Mouse (Mus musculus): Measurements from ENCODE around the gene Mrto4. TPM values are rescaled to one million over a fixed set of nuclear protein-coding genes. Genes with fewer than 3 reads are reported as not detected.

The Mrto4 gene
- polyA plus RNA-seq, 1 experiment from 2014 or later: 68.7 TPM

- Histone ChIP-seq H3K9ac (ENCODE audit: low read length) (peak overlapping the region; percentile 96), H3K27ac (ENCODE audit: low read length) (no peak overlapping the region), H3K36me3 (ENCODE audit: control insufficient read depth, insufficient read depth) (0 out of 2 replicates have a peak, but pooled peaks cover 3% of the 10 kb centered on the region), H3K4me1 (ENCODE audit: control insufficient read depth, insufficient read depth, low read length) (peaks cover 17% of the 10 kb centered on the region), H3K4me3 (ENCODE audit: low read length) (peak overlapping the region; percentile 93), H3K9me3 (replicated peaks; ENCODE audit: control insufficient read depth, low read length) (no peaks in the 10 kb centered on the region), H3K27me3 (ENCODE audit: control insufficient read depth, insufficient read depth, low read length) (peaks cover 2% of the 10 kb centered on the region; the same call in 1 of the 2 replicates), H3K4me2 (ENCODE audit: low read depth, low read length) (peak overlapping the region; percentile 99)
- WGBS: 23% methylated on average over 6 of the region's 6 CpGs
- ATAC-seq (replicated peaks; ENCODE audit: extremely low read depth, insufficient read depth, low FRiP score): no peak
Measured at GRCm38 (mm10) chr4:139309651-139310050, 42.7 kb downstream of the Mrto4 start.

GRCm38 (mm10) chr4:139307916-139308315 lies 44.5 kb downstream of the Mrto4 start:
- H3K4me3 ChIP-seq (ENCODE audit: low read length): no peak overlapping the region
- no peaks in the 10 kb centered on the region for H3K9me3 ChIP-seq (replicated peaks; ENCODE audit: control insufficient read depth, low read length)
- H3K4me1 ChIP-seq (ENCODE audit: control insufficient read depth, insufficient read depth, low read length): peaks cover 17% of the 10 kb centered on the region
- no peak overlapping the region for H3K27ac ChIP-seq (ENCODE audit: low read length)
- WGBS: 82% methylated on average over 5 of the region's 5 CpGs
- ATAC-seq (replicated peaks; ENCODE audit: extremely low read depth, insufficient read depth, low FRiP score): no peak
- H3K27me3 ChIP-seq (ENCODE audit: control insufficient read depth, insufficient read depth, low read length): peaks cover 2% of the 10 kb centered on the region; the same call in 1 of the 2 replicates
- H3K36me3 ChIP-seq (ENCODE audit: control insufficient read depth, insufficient read depth): 0 out of 2 replicates have a peak, but pooled peaks cover 3% of the 10 kb centered on the region
- no peak overlapping the region for H3K9ac ChIP-seq (ENCODE audit: low read length)
- no peak overlapping the region for H3K4me2 ChIP-seq (ENCODE audit: low read depth, low read length)

GRCm38 (mm10) chr4:139305521-139305920 lies 46.9 kb downstream of the Mrto4 start:
- no peak for ATAC-seq (replicated peaks; ENCODE audit: extremely low read depth, insufficient read depth, low FRiP score)
- peaks cover 10% of the 10 kb centered on the region; the same call in 1 of the 2 replicates for H3K4me1 ChIP-seq (ENCODE audit: control insufficient read depth, insufficient read depth, low read length)
- H3K9ac ChIP-seq (ENCODE audit: low read length): no peak overlapping the region
- H3K27me3 ChIP-seq (ENCODE audit: control insufficient read depth, insufficient read depth, low read length): peaks cover 2% of the 10 kb centered on the region; the same call in 1 of the 2 replicates
- WGBS: 83% methylated on average over 3 of the region's 3 CpGs
- 0 out of 2 replicates have a peak, but pooled peaks cover 3% of the 10 kb centered on the region for H3K36me3 ChIP-seq (ENCODE audit: control insufficient read depth, insufficient read depth)
- no peak overlapping the region for H3K27ac ChIP-seq (ENCODE audit: low read length)
- no peak overlapping the region for H3K4me2 ChIP-seq (ENCODE audit: low read depth, low read length)
- no peaks in the 10 kb centered on the region for H3K9me3 ChIP-seq (replicated peaks; ENCODE audit: control insufficient read depth, low read length)
- H3K4me3 ChIP-seq (ENCODE audit: low read length): no peak overlapping the region

GRCm38 (mm10) chr4:139302241-139302640 lies 50.1 kb downstream of the Mrto4 start:
- Histone ChIP-seq H3K27ac (ENCODE audit: low read length) (no peak overlapping the region), H3K27me3 (ENCODE audit: control insufficient read depth, insufficient read depth, low read length) (no peaks in the 10 kb centered on the region), H3K9ac (ENCODE audit: low read length) (no peak overlapping the region), H3K4me3 (ENCODE audit: low read length) (no peak overlapping the region), H3K4me1 (ENCODE audit: control insufficient read depth, insufficient read depth, low read length) (no peaks in the 10 kb centered on the region), H3K36me3 (ENCODE audit: control insufficient read depth, insufficient read depth) (0 out of 2 replicates have a peak, but pooled peaks cover 2% of the 10 kb centered on the region), H3K4me2 (ENCODE audit: low read depth, low read length) (no peak overlapping the region), H3K9me3 (replicated peaks; ENCODE audit: control insufficient read depth, low read length) (no peaks in the 10 kb centered on the region)
- 65% methylated on average over 5 of the region's 5 CpGs for WGBS
- ATAC-seq (replicated peaks; ENCODE audit: extremely low read depth, insufficient read depth, low FRiP score): no peak

GRCm38 (mm10) chr4:139301780-139302179 lies 50.6 kb downstream of the Mrto4 start:
- Histone ChIP-seq H3K27ac (ENCODE audit: low read length) (no peak overlapping the region), H3K4me2 (ENCODE audit: low read depth, low read length) (no peak overlapping the region), H3K27me3 (ENCODE audit: control insufficient read depth, insufficient read depth, low read length) (no peaks in the 10 kb centered on the region), H3K36me3 (ENCODE audit: control insufficient read depth, insufficient read depth) (no peaks in the 10 kb centered on the region), H3K4me3 (ENCODE audit: low read length) (no peak overlapping the region), H3K9me3 (replicated peaks; ENCODE audit: control insufficient read depth, low read length) (no peaks in the 10 kb centered on the region), H3K4me1 (ENCODE audit: control insufficient read depth, insufficient read depth, low read length) (no peaks in the 10 kb centered on the region), H3K9ac (ENCODE audit: low read length) (no peak overlapping the region)
- no peak for ATAC-seq (replicated peaks; ENCODE audit: extremely low read depth, insufficient read depth, low FRiP score)
- 90% methylated on average over 8 of the region's 8 CpGs for WGBS

GRCm38 (mm10) chr4:139298671-139299366 lies 53.6 kb downstream of the Mrto4 start:
- WGBS: 67% methylated on average over 12 of the region's 12 CpGs
- Histone ChIP-seq H3K4me1 (ENCODE audit: control insufficient read depth, insufficient read depth, low read length) (no peaks in the 10 kb centered on the region), H3K27me3 (ENCODE audit: control insufficient read depth, insufficient read depth, low read length) (no peaks in the 10 kb centered on the region), H3K36me3 (ENCODE audit: control insufficient read depth, insufficient read depth) (no peaks in the 10 kb centered on the region), H3K27ac (ENCODE audit: low read length) (no peak overlapping the region), H3K4me2 (ENCODE audit: low read depth, low read length) (no peak overlapping the region), H3K4me3 (ENCODE audit: low read length) (no peak overlapping the region), H3K9ac (ENCODE audit: low read length) (no peak overlapping the region), H3K9me3 (replicated peaks; ENCODE audit: control insufficient read depth, low read length) (no peaks in the 10 kb centered on the region)
- ATAC-seq (replicated peaks; ENCODE audit: extremely low read depth, insufficient read depth, low FRiP score): no peak

GRCm38 (mm10) chr4:139297566-139297965 lies 54.8 kb downstream of the Mrto4 start:
- no peaks in the 10 kb centered on the region for H3K36me3 ChIP-seq (ENCODE audit: control insufficient read depth, insufficient read depth)
- no peaks in the 10 kb centered on the region for H3K27me3 ChIP-seq (ENCODE audit: control insufficient read depth, insufficient read depth, low read length)
- H3K9me3 ChIP-seq (replicated peaks; ENCODE audit: control insufficient read depth, low read length): no peaks in the 10 kb centered on the region
- H3K27ac ChIP-seq (ENCODE audit: low read length): no peak overlapping the region
- no peak overlapping the region for H3K4me3 ChIP-seq (ENCODE audit: low read length)
- no peak for ATAC-seq (replicated peaks; ENCODE audit: extremely low read depth, insufficient read depth, low FRiP score)
- no peak overlapping the region for H3K4me2 ChIP-seq (ENCODE audit: low read depth, low read length)
- H3K9ac ChIP-seq (ENCODE audit: low read length): no peak overlapping the region
- WGBS: 86% methylated on average over 4 of the region's 4 CpGs
- H3K4me1 ChIP-seq (ENCODE audit: control insufficient read depth, insufficient read depth, low read length): no peaks in the 10 kb centered on the region

Small RNA genes within 50 kb of the gene (microRNA-seq; reads per million reads assigned to microRNA genes)
- gene Gm24245 (6.3 reads per million, percentile 21 among the genes with 10 or more reads in this experiment), gene Gm25732 (1.4 reads per million)

Other genes starting within 250 kb of the Mrto4 start
- gene Minos1, start 221.5 kb downstream of the Mrto4 start, polyA plus RNA-seq (2015; fragmentation: Nextera tagmentation; extraction: Ambion mirVana): 640 and 697 TPM in 2 replicates
- 382 and 385 TPM in 2 replicates for gene Capzb, start 159.7 kb downstream of the Mrto4 start, polyA plus RNA-seq (2015; fragmentation: Nextera tagmentation; extraction: Ambion mirVana)
- 8.9 and 9.3 TPM in 2 replicates for gene Pqlc2, start 41.9 kb downstream of the Mrto4 start, polyA plus RNA-seq (2015; fragmentation: Nextera tagmentation; extraction: Ambion mirVana)
- 72.1 and 74.5 TPM in 2 replicates for gene Akr7a5, start 41.8 kb downstream of the Mrto4 start, polyA plus RNA-seq (2015; fragmentation: Nextera tagmentation; extraction: Ambion mirVana)
- gene Emc1, start within 50 bp of the Mrto4 start, polyA plus RNA-seq (2015; fragmentation: Nextera tagmentation; extraction: Ambion mirVana): 38.2 and 38.7 TPM in 2 replicates
- 58.0 and 62.2 TPM in 2 replicates for gene Ubr4, start within 50 bp of the Mrto4 start, polyA plus RNA-seq (2015; fragmentation: Nextera tagmentation; extraction: Ambion mirVana)
- 2.4 and 3.3 TPM in 2 replicates for gene Iffo2, start 178.0 kb upstream of the Mrto4 start, polyA plus RNA-seq (2015; fragmentation: Nextera tagmentation; extraction: Ambion mirVana)

Data from heart, embryonic 16.5 days (tissue).